Mouse (Mus musculus) lung, adult 2 months (tissue): ENCODE results near the gene Rnft2.

Experiments
- CTCF ChIP-seq: fragments of 200-500 bp; IDR thresholded peaks from 2 replicates; pipeline ENCODE4 v1.5.1; 2011; ENCODE audit warnings: mild to moderate bottlenecking, low read length, control low read depth; ENCODE audit not compliant: insufficient read depth
- POLR2A ChIP-seq: fragments of 200-500 bp; IDR thresholded peaks from 2 replicates; pipeline ENCODE4 v1.6.1; 2011; ENCODE audit warnings: low read depth, mild to moderate bottlenecking, control low read depth, low read length, borderline replicate concordance; ENCODE audit errors: extremely low read depth

GRCm38 (mm10) chr5:118177640-118178039 lies 67.3 kb downstream of the Rnft2 start:
- TF ChIP-seq CTCF, result no peak
- no peak for TF ChIP-seq POLR2A
